Mouse (Mus musculus) liver, embryonic 13.5 days (tissue): ENCODE data around the gene Ccdc87. TPM values are rescaled to one million over a fixed set of nuclear protein-coding genes. Genes with fewer than 3 reads are reported as not detected.

Source experiments
- polyA plus RNA-seq: library from polyadenylated mRNA; unstranded; fragments of >200 nt; fragmentation: Nextera tagmentation; extraction: Ambion mirVana; gene quantifications from 2 replicates; pipeline ENCODE4 v1.2.1, GENCODE M21; 2015

Ccdc87 gene
- polyA plus RNA-seq, 1 experiment from 2014 or later = not detected

Other genes starting within 250 kb of the Ccdc87 start
- 0.43 and 0.59 TPM in 2 replicates for gene Lrfn4, start 223.7 kb upstream of the Ccdc87 start, polyA plus RNA-seq
- 31.3 and 32.3 TPM in 2 replicates for gene Rce1, start 213.7 kb upstream of the Ccdc87 start, polyA plus RNA-seq
- 0.79 TPM in 1 of 2 replicates, not detected in the other for gene Gm960, start 140.7 kb upstream of the Ccdc87 start, polyA plus RNA-seq
- gene Sptbn2, start 128.2 kb upstream of the Ccdc87 start, polyA plus RNA-seq = 0.09 and 0.13 TPM in 2 replicates
- 14.6 and 17.5 TPM in 2 replicates for gene Rbm4b, start 82.9 kb upstream of the Ccdc87 start, polyA plus RNA-seq
- gene Rbm4, start 45.5 kb upstream of the Ccdc87 start, polyA plus RNA-seq = 26.0 and 26.5 TPM in 2 replicates
- 18.5 and 20.7 TPM in 2 replicates for gene Gm21992, start 27.8 kb upstream of the Ccdc87 start, polyA plus RNA-seq
- 38.6 and 49.4 TPM in 2 replicates for gene Rbm14, start 27.7 kb upstream of the Ccdc87 start, polyA plus RNA-seq
- 40.7 and 41.2 TPM in 2 replicates for gene Ccs, start within 50 bp of the Ccdc87 start, polyA plus RNA-seq
- gene Ctsf, start 15.8 kb downstream of the Ccdc87 start, polyA plus RNA-seq = 23.6 and 25.3 TPM in 2 replicates
- gene Actn3, start 38.5 kb downstream of the Ccdc87 start, polyA plus RNA-seq = 0.74 and 0.82 TPM in 2 replicates
- 11.2 and 11.5 TPM in 2 replicates for gene Zdhhc24, start 39.3 kb downstream of the Ccdc87 start, polyA plus RNA-seq
- gene Bbs1, start 67.3 kb downstream of the Ccdc87 start, polyA plus RNA-seq = 0.80 and 1.1 TPM in 2 replicates
- 59.5 and 65.1 TPM in 2 replicates for gene Dpp3, start 88.9 kb downstream of the Ccdc87 start, polyA plus RNA-seq
- 0.10 and 0.13 TPM in 2 replicates for gene Peli3, start 103.8 kb downstream of the Ccdc87 start, polyA plus RNA-seq
- 67.6 and 80.0 TPM in 2 replicates for gene Mrpl11, start 122.8 kb downstream of the Ccdc87 start, polyA plus RNA-seq
- not detected in 2 replicates for gene Npas4, start 150.9 kb downstream of the Ccdc87 start, polyA plus RNA-seq
- 1.7 and 2.3 TPM in 2 replicates for gene Slc29a2, start 184.5 kb downstream of the Ccdc87 start, polyA plus RNA-seq
- 9.3 and 10.9 TPM in 2 replicates for gene B4gat1, start 199.5 kb downstream of the Ccdc87 start, polyA plus RNA-seq
- gene AC124502.3, start 199.5 kb downstream of the Ccdc87 start, polyA plus RNA-seq = 0.70 TPM in 1 of 2 replicates, not detected in the other
- gene Brms1, start 202.0 kb downstream of the Ccdc87 start, polyA plus RNA-seq = 34.8 and 35.1 TPM in 2 replicates
- 0.33 and 0.36 TPM in 2 replicates for gene Rin1, start 211.1 kb downstream of the Ccdc87 start, polyA plus RNA-seq
- gene Cd248, start 228.7 kb downstream of the Ccdc87 start, polyA plus RNA-seq = 3.1 and 3.7 TPM in 2 replicates
- gene Tmem151a, start 246.2 kb downstream of the Ccdc87 start, polyA plus RNA-seq = 0.49 and 0.89 TPM in 2 replicates
- 45.5 and 46.6 TPM in 2 replicates for gene Yif1a, start 249.2 kb downstream of the Ccdc87 start, polyA plus RNA-seq